Mouse (Mus musculus): ENCODE measurements at regions not wholly inside any gene's neighbourhood (a gene's known extent, or its start where the extent isn't known, plus 50 kb on each side); places are given as distances from the start of the nearest gene placed in this dataset.

GRCm38 (mm10) chr5:100249757-100250156, 90.1 kb upstream of the Tmem150c start:
- H3K36me3 ChIP-seq (ENCODE audit: control insufficient read depth, insufficient read depth, low read length): no peaks in the 10 kb centered on the region
- H3K27ac ChIP-seq (ENCODE audit: low read depth, low read length): no peak overlapping the region
- H3K4me2 ChIP-seq (replicated peaks; ENCODE audit: low read depth, low read length): no peak overlapping the region
- no peaks in the 10 kb centered on the region for H3K4me1 ChIP-seq (ENCODE audit: control insufficient read depth, insufficient read depth, low read length)
- H3K27me3 ChIP-seq (ENCODE audit: control insufficient read depth, insufficient read depth, low read length): no peaks in the 10 kb centered on the region
- ATAC-seq (ENCODE audit: low FRiP score, low TSS enrichment): no peak
- H3K9ac ChIP-seq (ENCODE audit: low read depth, low read length): no peak overlapping the region
- 59% methylated on average over 3 of the region's 3 CpGs for WGBS
- no peaks in the 10 kb centered on the region for H3K9me3 ChIP-seq (ENCODE audit: control insufficient read depth, low read length)
- H3K4me3 ChIP-seq (ENCODE audit: low read length): no peak overlapping the region

- ATAC-seq (ENCODE audit: low FRiP score, low TSS enrichment): no peak
Measured at GRCm38 (mm10) chr5:100248611-100249010, 89.0 kb upstream of the Tmem150c start.

DNA sequence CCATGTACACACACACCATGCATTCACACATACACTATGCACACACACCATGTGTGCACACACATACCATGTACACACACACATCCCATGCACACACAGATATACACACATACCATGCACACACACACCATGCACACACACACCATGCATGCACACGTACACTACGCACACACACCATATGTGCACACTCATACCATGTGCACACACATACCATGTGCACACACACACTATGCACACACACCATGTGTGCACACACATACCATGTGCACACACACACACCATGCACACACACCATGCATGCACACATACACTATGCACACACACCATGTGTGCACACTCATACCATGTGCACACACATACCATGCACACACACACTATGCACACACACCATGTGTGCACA, 87.1 kb upstream of the Tmem150c start:
- no peak for ATAC-seq (ENCODE audit: low FRiP score, low TSS enrichment)
- Histone ChIP-seq H3K36me3 (ENCODE audit: control insufficient read depth, insufficient read depth, low read length) (no peaks in the 10 kb centered on the region), H3K9ac (ENCODE audit: low read depth, low read length) (no peak overlapping the region), H3K4me1 (ENCODE audit: control insufficient read depth, insufficient read depth, low read length) (no peaks in the 10 kb centered on the region), H3K27me3 (ENCODE audit: control insufficient read depth, insufficient read depth, low read length) (no peaks in the 10 kb centered on the region), H3K27ac (ENCODE audit: low read depth, low read length) (no peak overlapping the region), H3K4me3 (ENCODE audit: low read length) (no peak overlapping the region), H3K9me3 (ENCODE audit: control insufficient read depth, low read length) (peaks cover 3% of the 10 kb centered on the region), H3K4me2 (replicated peaks; ENCODE audit: low read depth, low read length) (no peak overlapping the region)
- WGBS: 95% methylated on average over 2 of the region's 2 CpGs

More at GRCm38 (mm10) chr5:100248611-100249010, 89.0 kb upstream of the Tmem150c start:
- Histone ChIP-seq H3K36me3 (ENCODE audit: control insufficient read depth, insufficient read depth, low read length) (no peaks in the 10 kb centered on the region), H3K4me3 (ENCODE audit: low read length) (no peak overlapping the region), H3K9ac (ENCODE audit: low read depth, low read length) (no peak overlapping the region), H3K27me3 (ENCODE audit: control insufficient read depth, insufficient read depth, low read length) (no peaks in the 10 kb centered on the region), H3K4me2 (replicated peaks; ENCODE audit: low read depth, low read length) (no peak overlapping the region), H3K4me1 (ENCODE audit: control insufficient read depth, insufficient read depth, low read length) (no peaks in the 10 kb centered on the region), H3K27ac (ENCODE audit: low read depth, low read length) (no peak overlapping the region), H3K9me3 (ENCODE audit: control insufficient read depth, low read length) (no peaks in the 10 kb centered on the region)
- WGBS: 79% methylated on average over 5 of the region's 5 CpGs

DNA sequence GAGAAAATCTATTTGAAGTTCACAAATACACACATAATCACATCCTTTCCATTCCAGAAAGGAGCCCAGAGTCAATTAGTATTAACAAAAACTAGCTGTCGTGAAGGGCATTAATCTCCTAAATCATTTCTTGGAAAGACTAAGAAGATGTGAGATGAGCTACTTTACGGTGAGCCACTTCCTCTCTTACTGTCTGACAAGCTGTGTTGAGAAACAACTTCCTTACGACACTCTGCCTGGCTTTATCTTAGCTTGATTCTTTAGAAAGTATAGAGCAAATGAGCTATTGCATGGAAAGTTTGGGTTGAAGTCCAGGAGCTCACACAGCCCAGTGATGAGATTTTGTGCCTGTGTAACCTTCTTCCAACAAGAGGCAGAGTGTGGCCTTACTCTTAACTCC, 85.2 kb upstream of the Tmem150c start:
- Histone ChIP-seq H3K9me3 (ENCODE audit: control insufficient read depth, low read length) (peaks cover 7% of the 10 kb centered on the region), H3K9ac (ENCODE audit: low read depth, low read length) (no peak overlapping the region), H3K27ac (ENCODE audit: low read depth, low read length) (no peak overlapping the region), H3K36me3 (ENCODE audit: control insufficient read depth, insufficient read depth, low read length) (no peaks in the 10 kb centered on the region), H3K4me2 (replicated peaks; ENCODE audit: low read depth, low read length) (no peak overlapping the region), H3K4me3 (ENCODE audit: low read length) (no peak overlapping the region), H3K4me1 (ENCODE audit: control insufficient read depth, insufficient read depth, low read length) (no peaks in the 10 kb centered on the region), H3K27me3 (ENCODE audit: control insufficient read depth, insufficient read depth, low read length) (no peaks in the 10 kb centered on the region)
- ATAC-seq (ENCODE audit: low FRiP score, low TSS enrichment): no peak
- 72% methylated on average over 3 of the region's 3 CpGs for WGBS

GRCm38 (mm10) chr5:100240876-100241275, 81.3 kb upstream of the Tmem150c start:
- no peak for ATAC-seq (ENCODE audit: low FRiP score, low TSS enrichment)
- no peak overlapping the region for H3K27ac ChIP-seq (ENCODE audit: low read depth, low read length)
- H3K9ac ChIP-seq (ENCODE audit: low read depth, low read length): no peak overlapping the region
- peaks cover 7% of the 10 kb centered on the region for H3K9me3 ChIP-seq (ENCODE audit: control insufficient read depth, low read length)
- no peak overlapping the region for H3K4me2 ChIP-seq (replicated peaks; ENCODE audit: low read depth, low read length)
- H3K4me3 ChIP-seq (ENCODE audit: low read length): no peak overlapping the region
- H3K4me1 ChIP-seq (ENCODE audit: control insufficient read depth, insufficient read depth, low read length): no peaks in the 10 kb centered on the region
- H3K36me3 ChIP-seq (ENCODE audit: control insufficient read depth, insufficient read depth, low read length): no peaks in the 10 kb centered on the region
- no peaks in the 10 kb centered on the region for H3K27me3 ChIP-seq (ENCODE audit: control insufficient read depth, insufficient read depth, low read length)
- WGBS: 75% methylated on average over 6 of the region's 6 CpGs

- no peak overlapping the region for H3K27ac ChIP-seq (ENCODE audit: low read depth, low read length)
- H3K4me2 ChIP-seq (replicated peaks; ENCODE audit: low read depth, low read length): no peak overlapping the region
- H3K4me3 ChIP-seq (ENCODE audit: low read length): no peak overlapping the region
- ATAC-seq (ENCODE audit: low FRiP score, low TSS enrichment): no peak
- no peaks in the 10 kb centered on the region for H3K4me1 ChIP-seq (ENCODE audit: control insufficient read depth, insufficient read depth, low read length)
- WGBS: 86% methylated on average over 7 of the region's 7 CpGs
- H3K27me3 ChIP-seq (ENCODE audit: control insufficient read depth, insufficient read depth, low read length): no peaks in the 10 kb centered on the region
- H3K9ac ChIP-seq (ENCODE audit: low read depth, low read length): no peak overlapping the region
- H3K36me3 ChIP-seq (ENCODE audit: control insufficient read depth, insufficient read depth, low read length): no peaks in the 10 kb centered on the region
- peaks cover 7% of the 10 kb centered on the region for H3K9me3 ChIP-seq (ENCODE audit: control insufficient read depth, low read length)
Measured at GRCm38 (mm10) chr5:100239632-100240031, 80.0 kb upstream of the Tmem150c start.

GRCm38 (mm10) chr5:100238287-100239036, 78.9 kb upstream of the Tmem150c start:
- H3K9ac ChIP-seq (ENCODE audit: low read depth, low read length): no peak overlapping the region
- no peak overlapping the region for H3K4me3 ChIP-seq (ENCODE audit: low read length)
- no peaks in the 10 kb centered on the region for H3K27me3 ChIP-seq (ENCODE audit: control insufficient read depth, insufficient read depth, low read length)
- peaks cover 7% of the 10 kb centered on the region for H3K9me3 ChIP-seq (ENCODE audit: control insufficient read depth, low read length)
- ATAC-seq (ENCODE audit: low FRiP score, low TSS enrichment): no peak
- H3K36me3 ChIP-seq (ENCODE audit: control insufficient read depth, insufficient read depth, low read length): no peaks in the 10 kb centered on the region
- H3K4me2 ChIP-seq (replicated peaks; ENCODE audit: low read depth, low read length): no peak overlapping the region
- no peak overlapping the region for H3K27ac ChIP-seq (ENCODE audit: low read depth, low read length)
- 82% methylated on average over 15 of the region's 15 CpGs for WGBS
- H3K4me1 ChIP-seq (ENCODE audit: control insufficient read depth, insufficient read depth, low read length): no peaks in the 10 kb centered on the region

DNA sequence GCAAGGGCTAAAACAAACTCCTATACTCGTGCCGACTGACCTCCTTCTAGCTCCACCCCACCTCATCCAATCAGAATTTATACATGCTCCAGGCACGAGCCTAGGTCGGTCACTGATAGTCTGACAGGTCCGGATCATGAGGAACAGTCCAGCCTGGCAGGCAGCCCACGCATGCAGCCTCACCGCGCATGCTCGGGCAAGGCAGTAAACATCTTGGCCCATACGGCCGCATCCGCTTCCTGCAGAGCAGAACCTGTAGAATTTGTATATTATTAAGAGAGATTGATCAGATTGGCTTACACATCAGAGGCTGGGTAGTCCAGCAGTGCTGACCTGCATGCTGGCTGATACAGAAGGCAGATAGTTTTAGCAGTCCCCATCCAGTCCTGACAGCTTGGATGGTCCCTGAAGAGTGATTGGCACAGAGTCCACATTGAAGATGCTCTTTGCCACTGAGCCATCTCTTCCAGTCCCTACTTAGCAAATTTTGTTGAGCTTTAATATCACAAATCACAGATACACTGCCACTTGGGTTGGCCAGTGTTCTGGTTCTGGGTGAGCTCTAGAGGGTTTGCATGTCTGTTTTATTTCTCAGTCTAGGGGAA, 78.2 kb upstream of the Tmem150c start:
- no peak for ATAC-seq (ENCODE audit: low FRiP score, low TSS enrichment)
- 92% methylated on average over 12 of the region's 12 CpGs for WGBS

GRCm38 (mm10) chr5:100236277-100236676, 76.7 kb upstream of the Tmem150c start:
- H3K4me3 ChIP-seq (ENCODE audit: low read length): no peak overlapping the region
- no peaks in the 10 kb centered on the region for H3K27me3 ChIP-seq (ENCODE audit: control insufficient read depth, insufficient read depth, low read length)
- no peak overlapping the region for H3K27ac ChIP-seq (ENCODE audit: low read depth, low read length)
- H3K9ac ChIP-seq (ENCODE audit: low read depth, low read length): no peak overlapping the region
- peaks cover under 1% of the 10 kb centered on the region; the same call in 1 of the 2 replicates for H3K9me3 ChIP-seq (ENCODE audit: control insufficient read depth, low read length)
- no peak for ATAC-seq (ENCODE audit: low FRiP score, low TSS enrichment)
- H3K4me2 ChIP-seq (replicated peaks; ENCODE audit: low read depth, low read length): no peak overlapping the region
- H3K4me1 ChIP-seq (ENCODE audit: control insufficient read depth, insufficient read depth, low read length): no peaks in the 10 kb centered on the region
- H3K36me3 ChIP-seq (ENCODE audit: control insufficient read depth, insufficient read depth, low read length): no peaks in the 10 kb centered on the region
- WGBS: 97% methylated on average over 17 of the region's 17 CpGs

More for the DNA sequence above, 78.2 kb upstream of the Tmem150c start:
- no peaks in the 10 kb centered on the region for H3K36me3 ChIP-seq (ENCODE audit: control insufficient read depth, insufficient read depth, low read length)
- no peak overlapping the region for H3K9ac ChIP-seq (ENCODE audit: low read depth, low read length)
- H3K27ac ChIP-seq (ENCODE audit: low read depth, low read length): no peak overlapping the region
- H3K4me2 ChIP-seq (replicated peaks; ENCODE audit: low read depth, low read length): no peak overlapping the region
- H3K27me3 ChIP-seq (ENCODE audit: control insufficient read depth, insufficient read depth, low read length): no peaks in the 10 kb centered on the region
- H3K4me3 ChIP-seq (ENCODE audit: low read length): no peak overlapping the region
- H3K9me3 ChIP-seq (ENCODE audit: control insufficient read depth, low read length): peaks cover 7% of the 10 kb centered on the region
- H3K4me1 ChIP-seq (ENCODE audit: control insufficient read depth, insufficient read depth, low read length): no peaks in the 10 kb centered on the region

Measured in kidney, embryonic 14.5 days (tissue).